Mouse (Mus musculus) midbrain, embryonic 11.5 days (tissue): ENCODE measurements around the gene Crot. TPM values are rescaled to one million over a fixed set of nuclear protein-coding genes. Genes with fewer than 3 reads are reported as not detected.
"Not testable (repeated sequence)": the region's sequence is repeated elsewhere in the genome, so short reads cannot be mapped to it uniquely, and the experiment has no call there.

Experiments used
- ATAC-seq: fragments of 200-750 bp; cut with Nextera tagmentation; 2 replicates; pipeline ENCODE4 v1.8.0; 2017; ENCODE audit warnings: moderate TSS enrichment, moderate library complexity; ENCODE audit not compliant: low FRiP score
- DNase-seq: peaks from one replicate; pipeline ENCODE4 v3.0.0; 2015; ENCODE audit warnings: low spot score; ENCODE audit errors: missing footprints
- H3K27ac ChIP-seq: fragments of 300-500 bp; sonication (generic); 2 replicates; pipeline ENCODE4 v1.5.1; 2014; ENCODE audit warnings: low read depth, low read length
- H3K27me3 ChIP-seq: fragments of 300-500 bp; sonication (generic); 2 replicates; pipeline ENCODE4 v1.6.1; 2014; ENCODE audit warnings: mild to moderate bottlenecking, low read length, moderate library complexity, mixed read lengths; ENCODE audit not compliant: control insufficient read depth, insufficient read depth
- H3K36me3 ChIP-seq: fragments of 300-500 bp; sonication (generic); 2 replicates; pipeline ENCODE4 v1.6.1; 2014; ENCODE audit warnings: mild to moderate bottlenecking, low read length, moderate library complexity, mixed read lengths; ENCODE audit not compliant: control insufficient read depth, insufficient read depth
- H3K4me1 ChIP-seq: fragments of 300-500 bp; sonication (generic); 2 replicates; pipeline ENCODE4 v1.6.1; 2014; ENCODE audit warnings: low read length; ENCODE audit not compliant: control insufficient read depth, insufficient read depth
- H3K4me2 ChIP-seq: fragments of 300-500 bp; sonication (generic); 2 replicates; pipeline ENCODE4 v1.6.1; 2014; ENCODE audit warnings: mild to moderate bottlenecking, moderate library complexity
- H3K4me3 ChIP-seq: fragments of 300-500 bp; sonication (generic); 2 replicates; pipeline ENCODE4 v1.5.1; 2014; ENCODE audit warnings: low read depth, low read length
- H3K9ac ChIP-seq: fragments of 300-500 bp; sonication (generic); 2 replicates; pipeline ENCODE4 v1.6.1; 2014; ENCODE audit warnings: low read length
- H3K9me3 ChIP-seq: fragments of 300-500 bp; sonication (generic); 2 replicates; pipeline ENCODE4 v1.6.1; 2016; ENCODE audit warnings: low read length; ENCODE audit not compliant: control insufficient read depth
- WGBS: fragments of 180-500 bp; shearing (Covaris S2); extraction: QIAGEN DNeasy Blood & Tissue Kit; methylation state at CpG from one replicate; pipeline ENCODE4 v1.1.7; 2014; 5-methylcytosine and 5-hydroxymethylcytosine counted together
- polyA plus RNA-seq: library from polyadenylated mRNA; unstranded; fragments of >200 nt; fragmentation: Nextera tagmentation; extraction: Ambion mirVana; gene quantifications from 2 replicates; pipeline ENCODE4 v1.2.1, GENCODE M21; 2014

Crot gene
- polyA plus RNA-seq, 1 experiment from 2014 or later, result 29.1 TPM

DNA sequence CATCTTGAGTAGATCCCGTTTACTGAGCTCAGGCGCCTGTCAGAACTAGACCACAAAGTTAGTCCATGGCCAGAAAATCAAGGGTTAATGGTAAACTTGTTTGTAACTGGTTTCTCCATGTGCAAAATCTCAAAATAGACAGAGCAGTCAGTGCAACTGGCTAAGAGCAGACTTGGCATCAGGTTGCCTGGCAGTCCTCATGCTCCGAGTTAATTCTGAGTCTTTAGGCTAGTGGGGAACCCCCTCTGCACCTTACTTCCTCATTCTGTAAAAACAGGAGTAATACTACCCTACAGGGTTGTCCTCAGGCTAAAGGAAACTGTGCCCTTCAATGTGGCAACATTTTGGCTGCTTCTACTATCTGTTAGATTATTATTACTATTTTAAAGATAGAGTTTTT lies 53.3 kb downstream of the Crot start:
- DNase-seq, result no peak
- no peak overlapping the region for H3K9ac ChIP-seq
- peaks cover 4% of the 10 kb centered on the region; the same call in 1 of the 2 replicates for H3K4me1 ChIP-seq
- no peak overlapping the region for H3K27ac ChIP-seq
- H3K4me2 ChIP-seq, result no peak overlapping the region
- no peaks in the 10 kb centered on the region for H3K36me3 ChIP-seq
- no peak for ATAC-seq
- no peaks in the 10 kb centered on the region for H3K27me3 ChIP-seq
- H3K4me3 ChIP-seq, result no peak overlapping the region
- H3K9me3 ChIP-seq, result no peaks in the 10 kb centered on the region
- 91% methylated on average over 3 of the region's 3 CpGs for WGBS

DNA sequence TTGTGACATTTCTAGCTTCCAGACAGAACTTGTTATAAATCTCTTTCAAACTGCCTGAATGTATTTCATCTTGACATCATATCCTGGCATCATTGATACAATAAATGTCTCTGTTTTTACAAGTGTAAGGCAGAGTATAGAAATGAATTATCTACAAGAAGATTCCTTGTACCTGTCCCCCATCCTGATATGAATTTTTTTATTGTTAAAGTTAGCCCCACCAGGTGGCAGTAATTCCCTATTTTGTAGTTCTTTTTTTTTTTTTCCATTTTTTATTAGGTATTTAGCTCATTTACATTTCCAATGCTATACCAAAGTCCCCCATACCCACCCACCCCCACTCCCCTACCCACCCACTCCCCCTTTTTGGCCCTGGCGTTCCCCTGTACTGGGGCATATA lies 55.9 kb downstream of the Crot start:
- H3K36me3 ChIP-seq, H3K9ac ChIP-seq, H3K4me3 ChIP-seq, DNase-seq, H3K4me1 ChIP-seq, H3K27me3 ChIP-seq, H3K27ac ChIP-seq, ATAC-seq, H3K9me3 ChIP-seq, H3K4me2 ChIP-seq: not testable (repeated sequence)
- WGBS, result no CpG with 5 or more reads among the region's 1 CpGs

DNA sequence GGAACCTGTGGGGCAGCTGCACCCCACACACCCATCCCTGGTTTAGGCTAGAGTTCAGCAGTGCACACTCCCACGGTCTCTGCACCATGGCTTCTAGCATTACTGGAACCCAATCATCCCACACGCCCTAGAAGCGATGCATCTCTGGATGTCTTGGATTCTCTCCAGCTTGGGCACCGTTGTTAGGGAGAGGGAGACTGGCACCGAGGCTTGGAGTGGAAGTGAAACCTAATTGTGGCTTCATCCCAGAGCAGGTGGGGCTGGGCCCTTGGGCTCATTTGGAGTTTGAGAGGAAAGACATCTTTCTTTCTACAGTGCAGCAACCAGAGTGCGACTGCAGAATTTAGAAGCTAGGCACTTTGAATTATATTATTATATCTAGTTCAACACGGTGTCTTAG lies 59.2 kb downstream of the Crot start:
- H3K27me3 ChIP-seq, result no peaks in the 10 kb centered on the region
- H3K27ac ChIP-seq, result no peak overlapping the region
- H3K9ac ChIP-seq, result no peak overlapping the region
- no peaks in the 10 kb centered on the region for H3K36me3 ChIP-seq
- no peak for ATAC-seq
- no peak overlapping the region for H3K4me2 ChIP-seq
- no peak overlapping the region for H3K4me3 ChIP-seq
- no peaks in the 10 kb centered on the region for H3K9me3 ChIP-seq
- DNase-seq, result no peak
- WGBS, result 87% methylated on average over 7 of the region's 7 CpGs
- no peaks in the 10 kb centered on the region for H3K4me1 ChIP-seq

DNA sequence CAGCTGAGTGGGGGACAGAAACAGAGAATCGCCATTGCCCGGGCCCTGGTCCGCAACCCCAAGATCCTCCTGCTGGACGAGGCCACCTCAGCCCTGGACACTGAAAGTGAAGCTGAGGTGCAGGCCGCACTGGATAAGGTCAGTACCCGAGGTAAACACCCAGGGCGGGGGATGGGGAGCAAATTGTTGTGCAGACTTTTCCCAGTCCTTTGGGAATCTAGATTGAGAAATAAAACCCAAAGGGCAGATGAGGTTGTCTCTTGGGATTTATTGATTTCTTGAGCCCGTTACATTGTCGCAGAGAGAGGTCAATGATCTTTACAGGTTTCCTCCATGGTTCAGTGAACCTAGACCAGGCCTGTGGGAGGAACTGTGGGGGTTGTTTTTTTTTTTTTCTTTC lies 68.7 kb downstream of the Crot start:
- H3K4me3 ChIP-seq, result no peak overlapping the region
- H3K9me3 ChIP-seq, result peaks cover 6% of the 10 kb centered on the region; the same call in 1 of the 2 replicates
- 86% methylated on average over 9 of the region's 9 CpGs for WGBS
- H3K36me3 ChIP-seq, result no peaks in the 10 kb centered on the region
- no peak overlapping the region for H3K27ac ChIP-seq
- DNase-seq, result no peak
- no peaks in the 10 kb centered on the region for H3K27me3 ChIP-seq
- no peak overlapping the region for H3K4me2 ChIP-seq
- H3K9ac ChIP-seq, result no peak overlapping the region
- ATAC-seq, result no peak
- no peaks in the 10 kb centered on the region for H3K4me1 ChIP-seq

DNA sequence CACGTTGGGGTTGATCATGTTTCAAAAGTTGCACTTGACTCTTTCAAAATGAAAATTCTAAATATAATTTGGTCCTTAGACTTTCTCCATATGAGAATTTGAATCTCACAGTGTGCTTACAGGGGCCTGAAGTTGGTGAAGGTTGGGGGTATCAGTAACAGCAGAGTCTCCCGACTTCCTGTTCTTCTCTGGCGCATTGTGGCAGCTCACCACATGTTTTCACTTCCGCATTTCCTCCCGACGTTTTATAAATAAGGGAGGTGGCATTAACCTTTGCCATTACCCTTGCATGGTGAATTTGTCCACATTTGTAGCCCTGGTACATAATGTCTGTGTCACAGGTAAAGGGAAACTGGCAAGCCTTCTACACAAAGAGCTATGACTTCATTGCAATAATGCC lies 80.1 kb downstream of the Crot start:
- no peak overlapping the region for H3K4me3 ChIP-seq
- no peaks in the 10 kb centered on the region for H3K4me1 ChIP-seq
- 79% methylated on average over 6 of the region's 6 CpGs for WGBS
- no peak for ATAC-seq
- H3K27ac ChIP-seq, result no peak overlapping the region
- no peak overlapping the region for H3K4me2 ChIP-seq
- no peak for DNase-seq
- H3K9me3 ChIP-seq, result no peaks in the 10 kb centered on the region
- H3K36me3 ChIP-seq, result no peaks in the 10 kb centered on the region
- no peak overlapping the region for H3K9ac ChIP-seq
- H3K27me3 ChIP-seq, result no peaks in the 10 kb centered on the region

DNA sequence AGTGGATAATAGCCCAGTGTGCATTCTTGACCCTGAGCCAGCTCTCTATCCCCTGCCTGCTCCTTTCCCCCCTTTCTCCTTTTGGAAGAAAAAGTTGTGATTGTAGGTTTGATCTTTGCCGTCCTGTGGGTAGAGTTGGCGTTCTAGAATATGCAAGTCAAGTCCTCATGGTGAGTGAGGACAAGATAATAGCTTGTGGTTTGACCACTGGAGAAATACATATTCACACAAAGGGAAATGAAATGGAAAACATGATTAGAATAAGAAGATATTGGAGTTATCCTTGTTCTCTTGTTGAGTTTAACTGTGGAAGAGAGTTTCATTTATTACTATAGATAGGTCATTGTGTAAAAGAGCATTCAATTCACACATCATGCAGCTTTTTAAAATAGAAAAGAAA lies 80.7 kb downstream of the Crot start:
- ATAC-seq, result no peak
- DNase-seq, result no peak
- Histone ChIP-seq H3K27ac (no peak overlapping the region), H3K36me3 (no peaks in the 10 kb centered on the region), H3K4me3 (no peak overlapping the region), H3K9me3 (no peaks in the 10 kb centered on the region), H3K27me3 (no peaks in the 10 kb centered on the region), H3K4me2 (no peak overlapping the region), H3K4me1 (no peaks in the 10 kb centered on the region), H3K9ac (no peak overlapping the region)
- 90% methylated on average over 2 of the region's 2 CpGs for WGBS

Other genes starting within 250 kb of the Crot start
- gene Abcb1b, start 199.2 kb downstream of the Crot start, polyA plus RNA-seq, result 0.92 and 1.0 TPM in 2 replicates
- 0.46 and 0.60 TPM in 2 replicates for gene Abcb4, start 103.6 kb downstream of the Crot start, polyA plus RNA-seq
- gene Tmem243, start 103.3 kb upstream of the Crot start, polyA plus RNA-seq, result 23.6 and 23.8 TPM in 2 replicates
- 76.0 and 77.6 TPM in 2 replicates for gene Dmtf1, start 164.5 kb upstream of the Crot start, polyA plus RNA-seq